Mouse (Mus musculus) kidney, postnatal 0 days (tissue): ENCODE results near the gene Pef1. TPM values are rescaled to one million over a fixed set of nuclear protein-coding genes. Genes with fewer than 3 reads are reported as not detected.

Source experiments
- ATAC-seq: fragments of 200-750 bp; cut with Nextera tagmentation; replicated peaks from 2 replicates; pipeline ENCODE4 v1.8.0; 2017; ENCODE audit warnings: low read depth, moderate number of reproducible peaks, moderate TSS enrichment, moderate library complexity; ENCODE audit not compliant: low FRiP score
- DNase-seq: peaks from one replicate; pipeline ENCODE4 v3.0.0-alpha.2; 2016; ENCODE audit warnings: low spot score
- H3K27ac ChIP-seq: fragments of 300-500 bp; sonication (generic); 2 replicates; pipeline ENCODE4 v1.5.1; 2014; ENCODE audit warnings: mild to moderate bottlenecking
- H3K27me3 ChIP-seq: fragments of 300-500 bp; sonication (generic); 2 replicates; pipeline ENCODE4 v1.6.1; 2014; ENCODE audit warnings: low read length, mixed read lengths; ENCODE audit not compliant: insufficient read depth
- H3K36me3 ChIP-seq: fragments of 300-500 bp; sonication (generic); 2 replicates; pipeline ENCODE4 v1.6.1; 2014; ENCODE audit warnings: low read length, mixed read lengths; ENCODE audit not compliant: insufficient read depth
- H3K4me1 ChIP-seq: fragments of 300-500 bp; sonication (generic); replicated peaks from 2 replicates; pipeline ENCODE4 v1.6.1; 2014; ENCODE audit warnings: antibody characterized with exemption, low read length, mixed read lengths; ENCODE audit not compliant: insufficient read depth
- H3K4me2 ChIP-seq: fragments of 300-500 bp; sonication (generic); 2 replicates; pipeline ENCODE4 v1.6.1; 2014; ENCODE audit warnings: mild to moderate bottlenecking, low read length, moderate library complexity, mixed read lengths
- H3K4me3 ChIP-seq: fragments of 300-500 bp; sonication (generic); replicated peaks from 2 replicates; pipeline ENCODE4 v1.5.1; 2014; ENCODE audit warnings: low read depth, low read length
- H3K9ac ChIP-seq: fragments of 300-500 bp; sonication (generic); 2 replicates; pipeline ENCODE4 v1.6.1; 2014; ENCODE audit warnings: low read depth, low read length
- H3K9me3 ChIP-seq: fragments of 300-500 bp; sonication (generic); replicated peaks from 2 replicates; pipeline ENCODE4 v1.6.1; 2016; ENCODE audit warnings: low read length, inconsistent platforms, mixed read lengths
- CTCF ChIP-seq: IDR thresholded peaks from 2 replicates; pipeline ENCODE4 v1.5.1; 2016; ENCODE audit warnings: antibody characterized with exemption, low read depth, mild to moderate bottlenecking, moderate library complexity
- WGBS: fragments of 180-500 bp; shearing (Covaris S2); extraction: QIAGEN DNeasy Blood & Tissue Kit; methylation state at CpG from one replicate; pipeline ENCODE4 v1.1.7; 2014; 5-methylcytosine and 5-hydroxymethylcytosine counted together
- polyA plus RNA-seq: library from polyadenylated mRNA; unstranded; fragments of >200 nt; fragmentation: Nextera tagmentation; extraction: Ambion mirVana; gene quantifications from 2 replicates; pipeline ENCODE4 v1.2.1, GENCODE M21; 2015

Pef1 gene
- polyA plus RNA-seq, 1 experiment from 2014 or later: 73.6 TPM

GRCm38 (mm10) chr4:130084331-130084945, 17.9 kb upstream of the Pef1 start:
- H3K4me2 ChIP-seq: no peak overlapping the region
- peak; percentile 19 for DNase-seq
- no peaks in the 10 kb centered on the region for H3K9me3 ChIP-seq

DNA sequence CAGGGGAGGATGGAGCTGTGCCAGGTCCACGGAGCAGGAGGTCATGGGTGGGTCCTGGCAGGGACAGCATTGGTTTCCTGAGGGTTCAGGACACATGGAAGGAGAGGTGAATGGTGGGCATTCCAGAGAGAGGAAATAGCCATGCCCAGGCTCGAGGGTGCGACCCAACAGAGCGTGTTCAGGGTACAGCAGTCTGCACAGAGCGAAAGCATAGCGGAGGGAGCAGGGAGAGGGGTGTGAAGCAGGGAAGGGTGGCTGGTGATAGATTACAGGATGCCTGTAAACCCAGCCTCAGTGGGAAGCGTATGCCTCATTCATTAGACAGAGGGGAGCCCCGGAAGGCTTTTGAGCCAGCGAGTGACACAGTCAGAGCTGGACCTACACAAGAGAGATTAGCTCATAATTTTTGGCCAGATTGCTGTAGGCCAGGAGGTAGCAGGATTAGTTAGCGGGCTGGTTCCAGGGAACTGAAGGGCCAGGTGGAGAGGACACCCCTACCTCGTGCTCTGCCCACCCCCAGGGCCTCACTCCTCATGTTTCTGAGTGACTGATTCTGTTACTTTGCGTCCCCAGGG, 17.0 kb upstream of the Pef1 start:
- 63% methylated on average over 12 of the region's 12 CpGs for WGBS
- no peak overlapping the region for H3K4me3 ChIP-seq
- no peaks in the 10 kb centered on the region for H3K4me1 ChIP-seq
- no peak for ATAC-seq
- no peak overlapping the region for H3K4me2 ChIP-seq
- no peak for TF ChIP-seq CTCF
- no peak overlapping the region for H3K9ac ChIP-seq
- no peak for DNase-seq
- no peaks in the 10 kb centered on the region for H3K27me3 ChIP-seq
- peaks cover 2% of the 10 kb centered on the region; the same call in 1 of the 2 replicates for H3K36me3 ChIP-seq
- H3K27ac ChIP-seq: no peak overlapping the region
- H3K9me3 ChIP-seq: no peaks in the 10 kb centered on the region

More at GRCm38 (mm10) chr4:130084331-130084945, 17.9 kb upstream of the Pef1 start:
- Histone ChIP-seq H3K27me3 (no peaks in the 10 kb centered on the region), H3K4me3 (no peak overlapping the region), H3K9ac (no peak overlapping the region), H3K4me1 (no peaks in the 10 kb centered on the region), H3K27ac (no peak overlapping the region), H3K36me3 (peaks cover 5% of the 10 kb centered on the region; the same call in 1 of the 2 replicates)
- no peak for TF ChIP-seq CTCF
- WGBS: 33% methylated on average over 7 of the region's 7 CpGs
- no peak for ATAC-seq

GRCm38 (mm10) chr4:130087293-130087692, 15.1 kb upstream of the Pef1 start:
- no peak overlapping the region for H3K27ac ChIP-seq
- no peak overlapping the region for H3K4me2 ChIP-seq
- H3K27me3 ChIP-seq: no peaks in the 10 kb centered on the region
- no peak overlapping the region for H3K4me3 ChIP-seq
- H3K9me3 ChIP-seq: no peaks in the 10 kb centered on the region
- H3K36me3 ChIP-seq: no peaks in the 10 kb centered on the region
- H3K9ac ChIP-seq: no peak overlapping the region
- no peaks in the 10 kb centered on the region for H3K4me1 ChIP-seq
- 16% methylated on average over 7 of the region's 7 CpGs for WGBS
- TF ChIP-seq CTCF: peak; percentile 100
- DNase-seq (peak; percentile 91), ATAC-seq (peak; percentile 43; the same call in 1 of the 2 replicates)

DNA sequence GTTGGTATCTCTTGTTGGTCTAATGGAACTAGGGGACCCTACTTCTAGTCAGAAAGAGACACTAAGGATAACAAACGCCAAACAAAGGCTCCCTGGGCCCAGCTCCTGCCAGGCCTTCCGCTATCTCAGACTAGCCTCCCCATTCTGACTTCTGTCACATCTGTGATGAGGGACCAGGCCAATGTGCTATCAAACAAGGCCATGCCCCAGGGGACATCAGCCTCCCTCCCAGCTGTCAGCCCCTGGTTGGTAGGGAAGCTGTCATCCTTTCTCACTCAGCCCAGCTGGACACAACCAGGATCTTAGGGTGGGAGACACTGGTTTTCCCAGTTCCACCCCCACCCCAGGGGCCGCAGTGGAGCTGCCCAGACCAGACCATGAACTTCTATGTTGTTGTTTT, 7.2 kb upstream of the Pef1 start:
- Histone ChIP-seq H3K27me3 (no peaks in the 10 kb centered on the region), H3K9ac (no peak overlapping the region), H3K36me3 (no peaks in the 10 kb centered on the region), H3K9me3 (no peaks in the 10 kb centered on the region), H3K4me2 (no peak overlapping the region), H3K4me3 (no peak overlapping the region), H3K27ac (no peak overlapping the region), H3K4me1 (no peaks in the 10 kb centered on the region)
- 75% methylated on average over 3 of the region's 3 CpGs for WGBS
- no peak for TF ChIP-seq CTCF
- DNase-seq (no peak), ATAC-seq (no peak)

- 49% methylated on average over 8 of the region's 8 CpGs for WGBS
- no peak for ATAC-seq
Observed at GRCm38 (mm10) chr4:130101183-130101582, 1.2 kb upstream of the Pef1 start.

GRCm38 (mm10) chr4:130103632-130104031, 1.3 kb downstream of the Pef1 start:
- WGBS: 87% methylated on average over 12 of the region's 12 CpGs
- TF ChIP-seq CTCF: peak; percentile 34; the same call in 1 of the 2 replicates
- peaks cover 12% of the 10 kb centered on the region; the same call in 1 of the 2 replicates for H3K4me1 ChIP-seq
- no peak for DNase-seq
- ATAC-seq: no peak
- no peak overlapping the region for H3K4me3 ChIP-seq
- no peak overlapping the region for H3K4me2 ChIP-seq
- H3K9me3 ChIP-seq: no peaks in the 10 kb centered on the region
- no peaks in the 10 kb centered on the region for H3K36me3 ChIP-seq
- H3K9ac ChIP-seq: no peak overlapping the region
- no peaks in the 10 kb centered on the region for H3K27me3 ChIP-seq
- H3K27ac ChIP-seq: 0 out of 2 replicates have a peak overlapping the region, but pooled peaks have one; percentile 57

More at GRCm38 (mm10) chr4:130101183-130101582, 1.2 kb upstream of the Pef1 start:
- Histone ChIP-seq H3K4me1 (0 out of 2 replicates have a peak, but pooled peaks cover 7% of the 10 kb centered on the region), H3K27me3 (no peaks in the 10 kb centered on the region), H3K9ac (no peak overlapping the region), H3K4me3 (no peak overlapping the region), H3K27ac (no peak overlapping the region), H3K9me3 (no peaks in the 10 kb centered on the region), H3K36me3 (no peaks in the 10 kb centered on the region), H3K4me2 (no peak overlapping the region)
- no peak for DNase-seq
- no peak for TF ChIP-seq CTCF
